8 mouse cellular contexts compared by ENCODE assay signal in the genomic region with DNA sequence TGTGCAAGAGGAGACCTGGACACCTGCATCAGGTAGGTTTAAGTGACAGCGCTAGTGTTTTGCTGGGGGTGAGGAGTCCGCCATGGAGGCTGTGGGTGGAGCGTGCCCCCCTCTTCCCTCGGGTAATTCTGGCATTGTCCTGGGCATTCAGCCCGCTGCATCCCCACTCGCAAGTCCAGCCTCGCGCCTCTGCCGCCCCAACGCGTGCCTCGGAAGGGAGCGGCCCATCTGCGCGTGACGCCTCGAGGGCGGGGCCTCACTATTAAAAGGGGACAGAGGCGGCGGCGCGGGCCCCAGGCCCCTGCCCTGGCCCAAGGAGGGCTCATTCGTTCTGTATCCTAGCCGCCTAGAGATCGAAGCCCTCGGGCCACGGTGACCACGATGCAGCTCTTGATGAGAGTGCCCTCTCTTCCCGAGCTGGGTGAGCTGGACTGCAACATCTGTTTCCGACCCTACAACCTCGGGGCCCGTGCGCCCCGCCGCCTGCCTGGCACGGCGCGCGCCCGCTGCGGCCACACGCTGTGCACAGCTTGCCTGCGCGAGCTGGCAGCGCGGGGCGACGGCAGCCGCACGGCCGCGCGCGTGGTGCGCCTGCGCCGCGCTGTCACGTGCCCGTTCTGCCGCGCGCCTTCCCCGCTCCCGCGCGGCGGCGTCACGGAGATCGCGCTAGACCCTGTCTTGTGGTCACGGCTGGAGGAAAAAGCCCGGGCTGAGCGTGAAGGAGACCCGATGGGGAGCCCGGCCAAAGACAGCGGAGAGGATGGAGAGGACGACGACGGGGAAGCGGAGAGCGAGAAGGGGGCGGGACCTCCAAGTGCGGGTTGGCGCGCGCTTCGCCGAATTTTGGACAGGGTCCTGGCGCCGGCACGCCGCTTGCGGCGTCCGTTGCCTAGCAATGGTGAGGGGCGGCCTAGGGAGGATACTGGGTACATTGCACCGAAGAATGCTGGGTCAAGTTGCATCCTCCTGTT. TPM values are rescaled to one million over a fixed set of nuclear protein-coding genes. Genes with fewer than 3 reads are reported as not detected.
A peak's percentile ranks its signal among the peaks of the same experiment; 100 is the strongest.
DNase-seq lines count a peak whose midpoint lies in the region; ATAC-seq and TF ChIP-seq lines count a peak whose summit lies in the region.

A gene (plus strand): TSS at position 301 of the 971 bp plus-strand sequence.

- H3K4me1 ChIP-seq in embryonic facial prominence, embryonic 11.5 days (ENCODE audit: control insufficient read depth, insufficient read depth, low read length) = peaks cover 3% of the 10 kb centered on the region
- H3K4me1 ChIP-seq in intestine, postnatal 0 days (replicated peaks; ENCODE audit: control insufficient read depth, insufficient read depth, low read length) = peaks cover 5% of the 10 kb centered on the region; the same call in 1 of the 2 replicates
- peaks cover 18% of the 10 kb centered on the region for H3K4me1 ChIP-seq in midbrain, embryonic 10.5 days

- 2% methylated on average over 99 of the region's 99 CpGs for WGBS in embryonic facial prominence, embryonic 11.5 days
- 3% methylated on average over 86 of the region's 99 CpGs for WGBS in intestine, postnatal 0 days
- WGBS in midbrain, embryonic 10.5 days = 2% methylated on average over 98 of the region's 99 CpGs

- H3K27ac ChIP-seq in embryonic facial prominence, embryonic 11.5 days (replicated peaks; ENCODE audit: low read depth, low read length) = 0 out of 2 replicates have a peak within 1 kb of the TSS, but pooled peaks have one; percentile 11
- no peak within 1 kb of the TSS for H3K27ac ChIP-seq in intestine, postnatal 0 days (ENCODE audit: low read depth, low read length)
- peak within 1 kb of the TSS; percentile 87 for H3K27ac ChIP-seq in midbrain, embryonic 10.5 days (replicated peaks)

- peak; percentile 73 for DNase-seq in adrenal gland, postnatal 25 days
- peak; percentile 86 for DNase-seq in embryonic facial prominence, embryonic 11.5 days (ENCODE audit: low spot score)
- peak; percentile 97 for DNase-seq in heart, adult 11 months
- peak; percentile 82 for DNase-seq in left cerebral cortex, postnatal 4 days
- DNase-seq in midbrain, embryonic 10.5 days (ENCODE audit: low spot score) = peak; percentile 86
- DNase-seq in right cerebral cortex, postnatal 25 days = peak; percentile 89
- peak; percentile 66 to 73 for DNase-seq in urinary bladder, postnatal 4 days (ENCODE audit: low spot score in 2 of 2)

- H3K9ac ChIP-seq in embryonic facial prominence, embryonic 11.5 days (replicated peaks; ENCODE audit: low read length) = peak within 1 kb of the TSS; percentile 58
- peak within 1 kb of the TSS; percentile 34; the same call in 1 of the 2 replicates for H3K9ac ChIP-seq in intestine, postnatal 0 days (ENCODE audit: low read depth, low read length)

- ATAC-seq in embryonic facial prominence, embryonic 11.5 days (replicated peaks; ENCODE audit: insufficient number of reproducible peaks, low FRiP score, low TSS enrichment, low read depth) = peak; percentile 85
- peak; percentile 75 for ATAC-seq in intestine, postnatal 0 days

- no peaks in the 10 kb centered on the region for H3K27me3 ChIP-seq in embryonic facial prominence, embryonic 11.5 days (ENCODE audit: control insufficient read depth, insufficient read depth, low read length)
- H3K27me3 ChIP-seq in intestine, postnatal 0 days (replicated peaks; ENCODE audit: control insufficient read depth, insufficient read depth, low read length) = peaks cover 7% of the 10 kb centered on the region; the same call in 1 of the 2 replicates
- peaks cover 33% of the 10 kb centered on the region for H3K27me3 ChIP-seq in midbrain, embryonic 10.5 days (ENCODE audit: low read depth, poor library complexity, severe bottlenecking)

- H3K9me3 ChIP-seq in embryonic facial prominence, embryonic 11.5 days (replicated peaks; ENCODE audit: control insufficient read depth, low read length) = no peaks in the 10 kb centered on the region
- H3K9me3 ChIP-seq in intestine, postnatal 0 days (ENCODE audit: control insufficient read depth) = no peaks in the 10 kb centered on the region
- H3K9me3 ChIP-seq in midbrain, embryonic 10.5 days (replicated peaks) = no peaks in the 10 kb centered on the region

- H3K36me3 ChIP-seq in embryonic facial prominence, embryonic 11.5 days (replicated peaks; ENCODE audit: control insufficient read depth, insufficient read depth, low read depth, low read length) = peaks cover 3% of the 10 kb centered on the region
- peaks cover 23% of the 10 kb centered on the region for H3K36me3 ChIP-seq in intestine, postnatal 0 days (ENCODE audit: control insufficient read depth, insufficient read depth)
- H3K36me3 ChIP-seq in midbrain, embryonic 10.5 days = peaks cover 30% of the 10 kb centered on the region

- TF ChIP-seq CTCF in intestine, postnatal 0 days (IDR thresholded peaks at IDR 0.05; ENCODE audit: low read depth) = no peak

- peak within 1 kb of the TSS; percentile 57 for H3K4me2 ChIP-seq in embryonic facial prominence, embryonic 11.5 days (ENCODE audit: low read depth, low read length)
- H3K4me2 ChIP-seq in intestine, postnatal 0 days (replicated peaks; ENCODE audit: low read depth) = peak within 1 kb of the TSS; percentile 79

- intact Hi-C loops in left cerebral cortex, postnatal 4 days (cut with DNase I) = no loop called here

- peak within 1 kb of the TSS; percentile 46 for H3K4me3 ChIP-seq in embryonic facial prominence, embryonic 11.5 days (ENCODE audit: low read depth, low read length)
- peak within 1 kb of the TSS; percentile 47 for H3K4me3 ChIP-seq in intestine, postnatal 0 days (ENCODE audit: low read depth, low read length)
- peak within 1 kb of the TSS; percentile 66 for H3K4me3 ChIP-seq in midbrain, embryonic 10.5 days

RNA-seq across cellular contexts. Expression of the gene that starts here (rescaled TPM):
- 6.8 and 7.7 TPM in 2 replicates for total RNA-seq in adrenal gland, postnatal 25 days (2021)
- 23.7 and 25.2 TPM in 2 replicates for polyA plus RNA-seq in embryonic facial prominence, embryonic 11.5 days (2014; fragmentation: Nextera tagmentation; extraction: Ambion mirVana)
- polyA plus RNA-seq in intestine, postnatal 0 days (2015; fragmentation: Nextera tagmentation; extraction: Ambion mirVana) = 7.8 and 7.9 TPM in 2 replicates
- total RNA-seq in left cerebral cortex, postnatal 4 days (2021) = 10 to 100 TPM; 77.3 to 89.1 TPM
- 18.1 and 24.6 TPM in 2 replicates for polyA plus RNA-seq in midbrain, embryonic 10.5 days (2016; fragmentation: Nextera tagmentation; extraction: Ambion mirVana)
